Mouse (Mus musculus) lung, postnatal 10 days (tissue): Measurements from ENCODE around the gene Gfi1.

Source experiments
- DNase-seq: peaks from one replicate; pipeline ENCODE4 v3.0.0; 2021

Gene Gfi1

GRCm38 (mm10) chr5:107725435-107726261 lies at the start of gene Gfi1:
Gene Gfi1 (minus strand): TSS chr5:107726036.
- DNase-seq: peak; percentile 24

- no peak for DNase-seq
Measured at GRCm38 (mm10) chr5:107772049-107772448, 46.2 kb upstream of the Gfi1 start.

- DNase-seq: no peak
Measured at GRCm38 (mm10) chr5:107768224-107768623, 42.4 kb upstream of the Gfi1 start.

- DNase-seq: no peak
Measured at GRCm38 (mm10) chr5:107765946-107766345, 40.1 kb upstream of the Gfi1 start.

- no peak for DNase-seq
Measured at GRCm38 (mm10) chr5:107764486-107764885, 38.6 kb upstream of the Gfi1 start.

DNA sequence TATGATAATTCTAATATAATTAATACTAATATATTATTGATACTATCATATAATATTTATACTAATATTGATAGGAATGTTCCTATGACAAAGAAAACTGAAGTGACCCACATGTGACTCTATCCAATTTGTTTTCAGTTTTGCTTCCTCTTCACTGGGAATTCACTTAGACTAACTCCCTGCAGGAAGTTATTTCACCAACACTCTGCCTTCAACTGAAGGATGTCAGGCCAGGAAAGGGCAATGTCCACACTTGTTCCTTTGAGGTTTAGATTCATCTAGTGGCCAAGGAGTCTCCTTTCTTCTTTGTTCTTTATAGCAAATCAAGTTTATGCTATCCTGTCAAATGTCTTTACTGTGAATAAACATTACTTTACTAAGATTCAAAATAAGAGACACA lies 37.8 kb upstream of the Gfi1 start:
- DNase-seq: no peak

DNA sequence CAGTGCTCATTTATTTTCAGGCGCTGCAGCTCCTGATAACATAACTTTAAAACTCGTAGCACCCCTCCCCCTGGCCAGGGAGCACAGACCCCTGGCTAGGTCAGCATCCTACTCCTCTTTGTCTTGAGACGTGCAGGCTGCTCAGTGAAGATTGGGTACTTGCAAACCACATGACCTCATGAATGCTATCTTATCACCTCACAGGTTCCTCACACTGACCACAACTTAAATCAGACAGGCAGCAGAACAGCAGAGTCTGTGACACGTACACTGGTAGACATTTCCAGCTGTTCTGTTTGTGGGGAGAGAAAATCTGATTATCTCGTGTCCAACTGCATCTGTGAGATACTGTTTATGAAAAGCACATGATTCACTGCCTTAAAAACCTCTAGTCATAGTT lies 33.3 kb upstream of the Gfi1 start:
- no peak for DNase-seq

GRCm38 (mm10) chr5:107756072-107756471 lies 30.2 kb upstream of the Gfi1 start:
- no peak for DNase-seq

- no peak for DNase-seq
Measured at GRCm38 (mm10) chr5:107754740-107755139, 28.9 kb upstream of the Gfi1 start.

DNA sequence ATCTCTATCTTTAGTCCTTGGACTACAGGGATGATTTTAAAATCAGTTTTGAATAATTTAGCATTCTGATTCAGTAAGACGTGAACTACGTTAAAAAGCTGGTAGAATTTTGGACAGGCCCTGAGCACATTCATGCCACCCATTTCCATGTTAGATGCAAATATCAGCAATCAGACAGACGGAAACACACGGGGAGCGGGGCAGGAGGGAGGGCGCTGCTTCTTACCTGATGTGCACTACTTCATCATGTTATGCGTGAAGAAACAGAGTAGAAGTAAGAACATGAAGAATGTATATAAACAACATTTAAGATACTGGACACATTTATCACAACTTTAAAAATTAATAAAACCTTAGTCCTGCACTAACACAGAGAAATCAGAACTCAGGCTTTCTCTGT lies 27.8 kb upstream of the Gfi1 start:
- no peak for DNase-seq

GRCm38 (mm10) chr5:107749229-107749916 lies 23.5 kb upstream of the Gfi1 start:
- DNase-seq: peak; percentile 58

DNA sequence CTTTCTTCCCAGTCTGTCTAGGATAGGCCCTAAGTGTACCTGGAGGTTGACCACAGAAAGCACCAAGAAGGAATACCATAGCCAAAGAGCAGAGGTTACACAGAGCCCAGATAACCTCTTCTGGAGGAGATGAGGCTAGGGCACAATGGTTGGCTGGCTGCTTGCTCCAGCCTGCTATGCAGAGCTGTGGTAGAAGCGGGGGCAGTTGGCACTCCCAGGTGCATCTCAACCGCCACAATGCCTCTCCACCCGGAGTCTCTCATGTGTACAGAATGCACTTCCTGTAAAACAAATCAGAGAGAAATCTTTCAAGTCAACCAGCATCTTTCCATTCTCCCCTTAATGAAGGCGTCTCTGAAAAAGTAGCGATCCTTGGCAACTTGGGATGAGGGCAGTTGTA lies 13.2 kb upstream of the Gfi1 start:
- no peak for DNase-seq

GRCm38 (mm10) chr5:107738296-107738695 lies 12.5 kb upstream of the Gfi1 start:
- DNase-seq: no peak

- no peak for DNase-seq
Measured at GRCm38 (mm10) chr5:107736171-107736570, 10.3 kb upstream of the Gfi1 start.

DNA sequence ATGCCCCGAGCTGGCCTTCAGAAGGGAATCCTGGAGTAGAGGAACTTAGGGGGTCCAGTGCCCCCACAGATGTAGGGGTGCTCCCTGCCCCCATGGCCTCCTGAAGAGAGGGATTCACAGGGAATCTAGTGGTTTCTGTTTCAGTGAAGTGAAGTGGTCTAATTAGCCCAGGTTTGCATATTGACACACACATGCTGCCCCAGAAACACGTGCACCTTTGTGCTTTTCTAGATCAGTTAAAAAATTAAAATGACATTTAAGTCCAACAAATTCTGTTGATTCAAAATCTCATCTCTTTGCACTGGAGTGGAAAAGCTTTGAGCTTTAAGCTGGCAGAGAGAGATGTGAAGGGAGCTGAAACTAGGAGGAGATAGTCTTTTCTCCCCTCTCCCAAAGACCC lies 6.0 kb upstream of the Gfi1 start:
- no peak for DNase-seq

- no peak for DNase-seq
Measured at GRCm38 (mm10) chr5:107731408-107731807, 5.6 kb upstream of the Gfi1 start.

DNA sequence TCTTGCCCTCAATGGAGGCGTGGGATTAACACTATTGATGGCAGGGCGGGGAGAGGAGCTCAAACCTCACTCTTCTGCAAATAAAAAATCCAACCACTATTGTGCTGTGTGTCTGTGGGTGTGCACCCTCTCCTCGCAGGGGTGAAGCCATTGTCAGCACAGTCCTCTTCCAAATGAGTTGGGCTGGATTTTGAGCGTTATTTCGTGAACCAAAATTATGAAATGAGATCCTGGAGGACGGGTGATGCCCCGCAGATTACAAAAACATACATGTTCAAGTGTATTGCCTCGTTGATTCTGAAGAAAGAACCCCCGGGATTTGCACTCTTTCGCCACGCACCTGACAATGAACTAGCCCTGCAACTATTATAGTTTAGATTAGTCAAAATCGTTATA lies 1.2 kb upstream of the Gfi1 start:
- DNase-seq: no peak

DNA sequence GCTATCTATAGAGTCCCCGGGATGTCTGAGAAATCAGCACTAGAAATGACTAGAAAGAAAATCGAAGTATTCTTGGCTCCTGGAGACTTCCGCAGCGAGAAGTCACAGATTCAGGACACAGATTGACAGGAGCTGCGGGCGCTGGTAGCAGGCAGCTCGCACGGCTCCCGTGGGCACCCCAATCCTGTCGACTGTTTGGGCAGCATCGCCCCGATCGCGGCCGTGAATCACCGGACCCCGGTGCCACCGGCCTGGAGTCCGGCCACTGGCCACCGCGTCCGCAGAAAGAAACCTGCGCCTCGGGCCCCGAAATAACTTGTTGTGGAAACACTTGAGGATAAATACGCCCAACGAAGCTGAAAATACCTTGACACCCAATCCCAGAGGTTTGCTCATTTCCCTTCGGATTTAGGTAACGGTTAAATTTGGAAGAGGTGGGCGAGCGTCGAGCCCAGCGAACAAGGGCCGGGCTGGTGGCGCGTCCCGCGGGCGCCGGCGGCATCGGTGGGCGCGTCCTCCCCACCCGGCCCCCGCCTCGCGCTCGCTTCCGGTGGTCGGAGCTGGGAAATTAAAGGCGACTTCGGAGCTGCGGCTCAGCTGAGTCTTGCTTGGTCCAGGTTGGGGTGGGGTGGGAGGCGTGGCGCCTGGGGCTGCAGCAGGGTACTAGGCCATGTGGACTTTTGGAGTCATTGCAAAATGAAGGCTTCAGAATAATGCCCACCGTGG lies 608 bp upstream of the Gfi1 start:
- no peak for DNase-seq

GRCm38 (mm10) chr5:107724661-107725434 lies 988 bp downstream of the Gfi1 start:
- DNase-seq: no peak

GRCm38 (mm10) chr5:107723541-107724511 lies 2.0 kb downstream of the Gfi1 start:
- peak; percentile 18 for DNase-seq

DNA sequence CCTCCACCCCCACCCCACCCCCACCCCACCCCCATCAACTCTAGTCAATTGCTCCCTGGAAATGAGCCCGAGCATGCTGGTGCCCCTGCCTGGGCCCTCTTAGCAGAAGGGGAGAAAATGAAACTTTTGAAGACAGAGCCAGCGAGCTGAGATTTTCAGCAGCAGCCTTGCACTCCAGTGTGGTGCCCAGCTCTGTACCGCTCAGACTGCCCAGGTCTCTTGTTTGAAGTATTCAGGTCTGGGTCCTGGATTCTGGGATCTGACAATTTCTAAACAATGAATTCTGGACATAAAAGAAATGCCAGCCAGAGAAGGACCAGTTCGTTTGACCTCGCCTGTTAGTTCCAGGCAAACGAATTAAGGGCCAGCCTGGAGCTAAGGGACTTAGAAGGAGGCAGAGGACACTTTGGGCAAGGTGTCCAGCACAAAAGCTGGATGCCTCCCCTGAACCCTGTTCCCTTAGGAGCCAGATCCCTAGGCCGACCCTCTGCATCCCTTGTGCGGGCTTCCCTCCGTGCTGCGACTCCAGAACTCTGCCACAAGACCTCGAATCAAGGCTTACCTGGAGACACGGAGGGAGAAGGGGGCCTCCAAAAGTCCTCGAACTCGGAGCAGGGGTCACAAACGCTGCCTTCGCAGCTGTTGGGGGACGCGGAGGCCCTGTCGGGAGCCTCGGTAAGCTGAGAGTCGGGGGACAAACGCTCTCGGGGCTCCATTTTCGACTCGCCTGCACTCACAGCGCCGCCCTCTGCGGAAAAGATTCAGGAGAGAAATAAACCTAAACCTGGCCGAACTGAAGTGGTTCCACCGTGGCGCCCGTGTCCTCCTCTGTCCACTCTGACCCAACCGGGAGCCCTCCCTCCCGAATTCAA lies 2.9 kb downstream of the Gfi1 start:
- peak; percentile 13 for DNase-seq
